Mouse (Mus musculus): ENCODE data around the gene Mapk3.

Gene Mapk3

DNA sequence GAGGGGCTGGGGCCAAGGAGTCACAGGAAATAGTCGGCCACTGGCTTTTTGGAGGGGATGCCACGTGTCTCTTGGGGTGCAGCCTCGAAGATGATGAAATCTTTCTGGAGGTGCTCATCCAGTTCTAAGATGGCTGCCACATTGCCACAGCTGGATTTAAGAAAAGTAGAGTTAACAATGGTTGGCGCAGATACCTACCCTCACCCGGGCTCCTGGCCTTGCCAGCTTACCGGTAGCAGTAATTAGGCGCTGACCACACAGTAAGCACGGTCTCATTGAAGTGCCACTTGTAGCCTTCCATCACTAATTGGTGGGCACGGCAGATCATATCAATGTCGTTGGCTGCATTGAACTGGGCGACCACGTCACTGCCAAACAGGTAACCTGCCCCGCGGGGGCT is 26.7 kb downstream of the Mapk3 start:
- no peak for DNase-seq

DNA sequence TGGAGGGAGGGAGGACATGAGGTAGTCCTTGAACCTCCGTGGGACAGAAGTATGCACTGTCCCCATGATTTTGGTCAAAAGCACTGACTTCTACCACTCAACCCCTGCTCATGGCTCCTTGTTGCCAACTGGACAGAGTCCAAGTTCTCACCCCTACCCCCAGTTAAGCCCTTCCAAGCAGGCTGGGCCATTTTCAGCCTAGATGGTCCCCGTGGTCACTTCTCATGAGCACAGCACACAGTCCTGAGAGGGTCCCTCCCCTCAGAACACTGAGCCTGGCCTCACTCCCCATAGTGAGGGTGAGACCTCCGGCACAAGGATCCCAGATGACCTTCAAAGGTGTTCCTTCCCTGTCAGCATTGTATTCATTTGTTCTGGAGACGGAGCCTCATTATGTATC is 29.7 kb downstream of the Mapk3 start:
- DNase-seq, result no peak

DNA sequence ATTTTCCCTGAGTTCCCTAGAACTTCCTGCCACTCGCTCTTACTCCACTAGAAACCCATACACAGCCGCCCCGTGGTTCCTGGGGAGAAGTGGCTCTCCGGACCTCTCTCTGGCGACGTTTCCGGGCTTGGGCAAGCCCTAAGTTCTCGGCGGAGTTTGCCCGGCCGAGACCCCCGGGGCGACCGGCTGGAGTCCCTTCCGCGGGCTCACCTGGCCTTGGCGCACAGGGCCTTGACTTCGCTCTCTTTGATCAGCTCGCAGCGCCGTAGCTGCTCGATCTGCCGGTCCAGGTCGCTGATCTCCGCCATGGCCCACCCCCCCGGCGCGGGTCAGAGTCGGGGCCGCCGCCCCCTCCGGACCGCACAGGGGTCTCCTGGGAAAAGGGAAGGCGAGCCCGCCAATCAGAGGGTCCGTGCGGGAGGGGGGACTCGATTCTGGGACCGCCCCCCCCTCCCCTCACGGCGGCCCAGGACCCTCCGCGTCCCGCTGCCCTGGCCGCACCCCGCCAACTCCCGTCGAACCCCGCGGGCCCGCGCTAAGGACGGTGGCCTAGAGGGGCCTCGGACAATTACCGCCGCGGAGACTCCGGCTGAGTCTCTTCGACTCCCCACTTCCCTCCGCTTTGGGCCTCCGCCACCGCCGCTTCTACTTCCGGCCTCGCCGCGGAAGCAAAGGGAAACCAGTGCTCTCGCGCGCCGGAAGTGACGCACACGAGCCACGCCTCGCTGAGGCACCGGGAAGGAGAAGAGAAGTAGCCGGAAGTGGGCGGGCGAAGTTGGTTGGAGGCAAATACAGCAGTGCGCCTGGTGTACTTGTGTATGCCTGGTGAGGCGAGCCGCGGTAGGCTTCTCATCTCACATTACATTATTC is 32.7 kb downstream of the Mapk3 start, which contains the start of gene Ppp4c:
TSS of gene Ppp4c (minus strand) at position 646 of the 870 bp plus-strand sequence.
- peak; percentile 96 to 98 for DNase-seq

DNA sequence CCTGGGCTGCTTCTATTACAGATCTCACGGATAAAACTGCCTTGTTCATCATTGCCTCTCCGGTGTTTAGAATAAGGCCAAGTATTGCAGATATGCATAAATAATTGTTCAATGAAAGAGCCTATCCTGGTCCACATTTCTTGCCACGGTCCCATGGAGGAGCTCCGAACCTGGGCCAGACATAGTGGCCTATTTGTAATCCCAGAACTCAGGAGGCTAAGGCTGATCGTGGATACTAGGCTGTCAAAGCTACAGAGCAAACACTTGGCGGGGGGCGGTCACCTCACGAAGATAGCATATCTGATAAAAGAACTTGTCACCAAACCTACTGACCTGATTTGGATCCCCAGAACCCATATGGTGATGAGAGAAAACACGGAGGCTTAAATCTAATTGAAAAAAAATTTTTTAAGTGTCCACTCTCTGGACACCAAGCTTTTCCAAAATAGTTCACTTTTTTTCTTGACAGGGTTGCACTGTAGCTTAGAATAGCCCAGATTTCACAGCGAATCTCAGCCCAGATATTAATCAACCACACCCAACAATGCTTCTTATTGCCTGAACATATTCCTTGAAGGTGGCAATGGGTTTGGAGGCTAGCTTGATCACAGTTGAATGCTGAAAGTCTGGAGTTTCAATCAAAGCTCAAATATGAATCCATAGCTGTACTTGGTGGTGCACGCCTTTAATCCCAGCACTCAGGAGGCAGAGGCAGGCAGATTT is 33.5 kb downstream of the Mapk3 start:
- no peak for DNase-seq

DNA sequence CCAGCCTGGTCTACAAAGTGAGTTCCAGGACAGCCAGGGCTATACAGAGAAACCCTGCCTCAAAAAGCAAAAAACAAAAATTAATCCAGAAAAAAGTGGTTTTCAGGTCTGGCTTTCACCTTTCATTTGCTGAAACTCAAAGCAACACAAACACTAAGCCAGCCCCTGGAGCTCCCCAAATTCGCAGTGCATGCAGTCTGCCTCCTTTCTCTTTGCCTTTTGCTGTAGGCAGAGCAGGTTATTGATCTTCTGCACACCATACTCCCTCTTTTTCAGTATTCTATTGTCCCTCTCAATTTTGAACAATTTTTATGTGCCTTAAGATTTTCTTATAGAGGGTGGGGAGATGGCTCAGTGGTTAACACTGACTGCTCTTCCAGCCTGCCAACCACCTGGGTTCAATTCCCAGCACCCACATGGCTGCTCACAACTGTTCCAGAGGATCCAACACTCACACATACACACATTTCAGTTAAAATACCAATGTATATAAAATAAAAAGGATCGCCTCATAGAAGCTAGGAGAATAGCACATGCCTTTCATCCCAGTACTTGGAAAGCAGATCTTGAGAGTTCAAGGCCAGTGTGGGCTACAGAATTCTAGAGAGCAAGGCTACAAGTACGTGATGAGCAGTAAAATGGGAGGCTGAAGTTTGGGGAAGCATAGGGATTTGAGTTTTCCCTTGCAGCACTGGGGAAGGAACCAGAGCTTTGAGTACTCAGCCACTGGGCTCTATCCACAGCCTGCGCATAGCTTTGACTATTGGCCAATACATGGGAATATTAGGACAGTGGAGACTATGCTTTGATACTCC is 34.3 kb downstream of the Mapk3 start:
- DNase-seq, result no peak

DNA sequence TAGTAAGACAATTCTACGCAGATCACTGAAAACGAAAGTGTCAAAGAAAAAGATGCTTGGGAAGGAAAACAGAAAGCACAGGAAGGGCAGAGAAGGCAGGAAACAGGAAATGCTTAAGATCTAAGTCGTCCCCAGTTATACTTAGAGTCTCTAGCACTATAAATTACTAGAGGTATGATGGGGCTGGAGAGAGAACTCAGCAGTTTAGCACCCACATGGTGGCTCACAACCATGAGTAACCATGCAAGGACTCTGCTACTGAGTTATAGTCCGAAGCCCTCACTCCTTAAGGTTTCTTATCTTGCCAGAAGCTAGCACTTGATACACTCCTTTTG is 34.8 kb downstream of the Mapk3 start:
- no peak for DNase-seq

DNA sequence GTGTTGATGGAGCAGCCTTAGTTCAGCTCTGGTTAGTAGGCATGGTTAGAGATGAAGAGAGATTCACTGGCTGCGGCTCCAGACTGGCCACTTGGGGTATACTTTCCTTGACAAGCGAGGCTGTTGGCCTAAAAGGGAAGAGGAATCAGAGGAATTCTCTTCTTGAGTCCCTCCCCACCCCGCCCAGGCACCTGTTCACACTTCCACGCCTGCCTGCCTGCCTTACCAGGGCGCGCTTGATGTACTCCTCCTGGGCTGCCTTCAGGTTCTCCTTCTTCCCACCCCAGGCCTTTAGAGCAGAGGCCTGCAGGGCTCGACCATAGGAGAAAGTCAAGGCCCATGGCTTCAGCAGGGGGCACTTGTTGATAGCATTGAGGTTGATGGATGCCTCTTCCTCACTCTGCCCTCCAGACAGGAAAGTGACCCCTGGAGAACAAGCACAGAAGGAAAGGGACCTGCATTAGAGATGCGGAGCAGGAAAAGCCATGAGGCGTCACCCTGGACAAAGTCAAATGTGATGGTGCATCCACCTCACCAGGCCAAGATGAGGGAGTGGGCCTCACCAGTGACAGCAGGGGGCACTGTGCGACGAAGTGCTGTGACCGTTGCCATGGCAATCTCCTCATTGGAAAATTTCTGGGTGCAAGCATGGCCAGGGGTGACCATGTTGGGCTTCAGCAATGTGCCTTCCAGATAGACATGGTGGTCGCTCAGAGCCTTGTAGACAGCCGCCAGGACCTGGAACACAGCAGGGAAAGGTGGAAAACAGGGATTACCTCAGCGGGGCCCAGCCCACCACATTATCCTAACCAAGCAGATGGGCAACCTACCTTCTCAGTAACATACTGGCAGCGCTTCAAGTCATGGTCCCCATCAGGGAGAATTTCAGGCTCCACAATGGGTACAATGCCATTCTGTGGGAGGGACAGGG is 36.3 kb downstream of the Mapk3 start:
- no peak for DNase-seq

DNA sequence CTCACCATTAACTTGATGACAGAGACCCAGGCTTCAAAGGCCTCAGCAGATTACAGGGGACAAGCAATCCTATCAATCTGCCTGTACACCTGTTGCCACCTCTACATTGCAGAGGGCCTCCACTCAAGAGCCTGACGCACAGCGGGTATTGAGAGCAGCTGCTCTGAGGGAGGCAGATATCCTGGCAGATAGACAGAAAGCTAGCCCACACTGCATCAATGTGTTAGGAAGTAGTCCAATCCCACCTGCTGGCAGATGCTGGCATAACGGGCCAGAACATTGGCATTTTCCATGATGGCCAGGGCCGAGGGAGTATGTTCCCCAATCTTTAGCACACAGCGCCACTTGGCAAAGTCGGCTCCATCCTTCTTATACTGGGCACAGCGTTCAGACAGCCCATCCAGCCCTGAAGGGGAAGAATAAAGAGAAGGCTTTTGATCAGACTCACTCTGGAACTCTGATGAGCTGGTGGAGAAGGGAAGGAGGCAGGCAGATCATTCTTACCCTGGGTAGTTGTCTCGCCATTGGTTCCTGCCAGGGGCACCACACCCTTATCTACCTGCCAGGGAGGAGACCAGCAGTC is 37.0 kb downstream of the Mapk3 start:
- peak in 1 of 2 experiments; percentile 51 for DNase-seq

DNA sequence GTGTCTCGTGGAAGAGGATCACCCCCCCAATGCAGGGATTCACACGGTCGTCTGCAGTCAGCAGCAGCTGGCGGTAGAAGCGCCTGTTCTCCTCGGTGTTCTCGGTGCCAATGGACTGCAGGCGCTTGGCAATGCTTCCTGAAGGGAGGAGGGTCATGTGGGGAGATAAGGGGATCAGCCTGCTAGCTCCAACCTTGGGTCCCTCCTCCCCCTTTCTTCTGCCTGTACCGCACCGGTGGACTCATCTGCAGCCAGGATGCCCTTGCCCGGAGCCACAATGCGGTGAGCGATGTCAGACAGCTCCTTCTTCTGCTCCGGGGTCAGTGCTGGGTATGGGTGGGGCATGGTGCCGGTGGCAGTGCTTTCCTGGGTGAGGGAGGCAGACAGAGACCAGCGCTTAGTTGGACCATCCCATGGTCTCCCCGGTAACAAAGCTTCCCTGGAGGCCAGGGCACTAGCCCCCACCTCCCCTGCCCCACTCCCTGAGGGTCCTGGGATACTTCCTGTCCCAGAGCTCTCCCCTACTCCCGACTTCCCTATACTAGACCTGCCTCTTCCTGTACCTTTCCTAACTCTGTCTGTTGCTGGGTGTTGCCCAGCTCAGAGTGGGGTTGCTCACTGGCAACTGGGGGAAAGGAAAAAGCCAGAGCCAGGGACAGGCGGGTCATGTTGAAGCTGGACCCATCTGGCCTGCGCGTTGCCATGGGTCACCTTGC is 38.2 kb downstream of the Mapk3 start, which contains the start of gene Fam57b:
TSS of gene Fam57b (plus strand) at position 258 of the 716 bp plus-strand sequence.
- no peak for DNase-seq

DNA sequence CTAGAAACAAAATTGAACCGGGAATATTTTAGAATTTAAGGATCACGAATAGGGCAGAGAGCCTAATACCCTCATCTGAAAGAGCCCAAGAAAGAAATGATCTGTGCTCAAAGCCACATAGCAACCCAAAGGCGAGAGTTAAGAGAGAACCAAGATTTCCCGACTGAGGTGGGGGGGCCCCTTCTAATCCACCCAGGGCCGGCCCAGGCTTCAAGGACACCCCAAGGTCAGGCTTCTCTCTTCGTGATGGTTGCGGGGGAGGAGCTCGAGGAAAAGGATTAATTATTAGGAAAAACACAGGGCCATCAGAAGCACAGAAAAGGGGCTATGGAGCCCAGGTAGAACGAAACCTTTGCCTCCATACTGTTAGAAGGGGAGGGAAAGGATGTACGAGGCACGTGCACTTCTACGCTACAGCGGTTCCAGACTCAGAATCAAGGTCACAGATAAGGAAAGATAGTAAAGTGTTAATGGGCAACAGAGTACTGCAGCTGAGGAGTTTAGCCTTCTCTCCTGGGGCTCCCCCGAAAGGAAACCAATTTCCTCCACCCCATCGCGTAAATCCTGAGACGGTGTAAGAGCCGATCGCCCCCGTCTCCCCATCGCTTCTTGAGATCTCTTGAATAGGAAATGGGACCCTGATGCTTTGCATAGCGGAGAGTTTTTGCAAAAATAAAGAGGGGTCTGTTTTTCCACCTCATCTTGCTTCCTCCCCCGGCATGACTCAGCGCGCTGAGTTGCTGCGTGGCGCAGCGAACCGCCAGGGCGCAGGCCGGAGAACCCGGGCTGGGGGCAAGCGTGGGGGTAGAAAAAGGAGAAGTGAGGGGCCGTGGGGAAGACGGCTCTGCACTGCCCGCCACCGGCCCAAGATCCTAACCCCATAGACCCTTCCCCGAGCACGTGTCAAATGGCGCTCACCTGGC is 39.0 kb downstream of the Mapk3 start:
- DNase-seq, result no peak

DNA sequence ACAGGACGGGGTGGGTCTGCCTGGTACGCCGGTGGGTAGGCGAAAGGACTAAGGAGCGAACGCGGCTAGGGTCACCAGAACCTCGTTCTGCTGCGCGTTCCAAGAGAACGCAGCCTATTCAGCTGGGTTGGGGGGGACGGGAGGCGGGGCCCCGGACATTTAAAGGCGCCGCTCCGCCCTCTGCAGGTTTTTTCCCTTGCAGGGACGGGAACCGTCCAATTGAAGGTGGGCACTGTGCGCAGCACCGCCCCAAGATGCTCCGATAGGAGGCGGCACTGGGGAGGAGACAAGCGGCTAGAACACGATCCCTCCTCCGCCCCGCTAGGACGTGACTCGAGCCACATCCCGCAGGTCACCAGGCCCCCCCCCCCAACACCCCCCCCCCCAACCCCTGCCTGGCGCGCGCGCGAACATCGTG is 39.7 kb downstream of the Mapk3 start:
- peak; percentile 97 for DNase-seq

DNA sequence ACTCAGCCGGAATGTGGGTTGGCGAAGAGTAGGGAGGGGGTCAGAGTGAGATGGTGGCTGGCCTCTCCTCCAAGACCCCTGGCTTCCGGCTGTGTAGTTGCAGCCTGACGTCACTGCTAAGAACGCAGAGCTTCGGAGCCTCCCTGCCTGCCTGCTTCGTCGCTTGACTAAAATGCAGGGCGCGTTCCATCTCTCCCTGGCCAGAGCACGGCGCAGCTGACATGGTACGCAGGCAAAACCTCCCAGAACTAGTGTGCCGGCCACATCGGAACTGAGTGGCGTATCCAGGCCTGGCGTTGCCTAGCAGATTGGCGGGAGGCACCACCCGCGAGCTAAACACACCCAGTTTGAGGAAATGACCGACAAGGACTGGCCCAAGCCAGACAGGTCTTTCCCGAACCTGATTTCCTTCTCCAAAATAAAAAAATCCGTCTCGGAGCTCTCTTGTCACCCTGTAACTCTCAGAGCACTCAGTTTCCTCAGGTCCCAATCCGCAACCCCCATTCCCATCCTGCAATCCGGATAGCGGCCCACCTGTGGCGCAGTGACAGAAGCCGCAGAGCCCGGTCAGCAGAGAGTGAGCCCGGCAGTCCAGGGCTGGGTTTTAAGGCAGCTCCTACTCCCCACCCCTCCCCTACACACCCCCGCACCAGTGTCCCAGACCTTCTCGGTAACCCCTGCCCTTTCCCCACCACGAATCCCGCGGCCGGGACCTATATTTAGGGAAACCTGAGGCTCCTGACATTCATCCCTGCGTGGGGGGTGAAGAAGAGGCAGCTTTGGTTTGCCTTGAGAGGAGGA is 40.3 kb downstream of the Mapk3 start:
- DNase-seq, result no peak

DNA sequence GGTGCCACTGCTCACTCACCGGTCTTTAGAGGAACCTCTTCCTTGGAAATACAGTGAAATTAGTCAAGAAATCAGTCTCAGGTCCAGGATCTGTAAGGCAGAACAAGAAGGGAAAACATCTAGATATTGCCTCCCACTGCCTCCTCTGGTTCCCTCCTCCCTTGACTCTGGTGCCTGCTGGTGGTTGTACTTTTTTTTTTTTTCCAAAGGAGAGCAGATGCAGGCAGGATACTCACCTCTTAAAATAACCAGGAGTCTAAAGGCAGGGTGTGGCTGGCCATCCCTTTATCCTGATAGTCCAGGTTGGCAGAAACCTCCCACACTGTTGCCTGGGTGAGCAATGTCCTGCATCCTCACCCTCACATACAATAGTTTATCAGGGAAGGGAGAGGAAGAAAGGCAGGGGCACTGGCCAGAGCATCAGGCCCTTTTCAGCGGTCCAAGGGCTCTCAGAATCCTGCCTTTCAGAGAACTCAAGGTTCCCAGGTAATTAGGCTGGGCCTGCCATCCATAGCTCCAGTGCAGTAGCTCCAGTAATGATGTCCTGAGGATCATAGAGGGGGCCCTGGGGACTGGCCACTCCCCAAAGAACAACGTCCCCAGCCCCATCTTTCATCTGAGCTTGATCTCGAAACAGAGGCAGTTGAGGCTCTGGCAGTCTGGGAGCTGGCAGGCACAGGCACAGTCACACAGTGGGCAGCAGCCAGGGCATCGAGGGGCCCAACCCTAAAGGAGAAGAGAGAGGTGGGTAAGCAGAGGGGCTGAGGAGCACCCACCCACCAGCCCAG is 41.1 kb downstream of the Mapk3 start:
- DNase-seq, result no peak

DNA sequence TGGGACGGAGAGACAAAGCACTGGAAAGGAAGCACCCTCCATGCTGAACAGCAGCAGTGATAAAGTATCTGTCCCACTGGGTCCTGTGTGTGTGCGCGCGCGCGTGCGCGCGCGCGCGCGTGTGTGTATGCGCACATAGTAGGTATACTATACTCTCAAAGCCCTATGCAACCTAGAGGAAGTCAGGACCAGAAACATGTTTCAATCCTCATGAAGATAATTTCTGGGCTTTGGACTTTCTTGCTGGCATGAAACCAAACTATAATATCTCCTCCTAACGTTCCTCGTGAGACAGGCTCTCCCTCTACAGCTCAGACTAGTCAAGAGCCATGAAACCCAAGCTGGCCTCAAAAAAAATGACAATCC is 41.6 kb downstream of the Mapk3 start:
- no peak for DNase-seq

DNA sequence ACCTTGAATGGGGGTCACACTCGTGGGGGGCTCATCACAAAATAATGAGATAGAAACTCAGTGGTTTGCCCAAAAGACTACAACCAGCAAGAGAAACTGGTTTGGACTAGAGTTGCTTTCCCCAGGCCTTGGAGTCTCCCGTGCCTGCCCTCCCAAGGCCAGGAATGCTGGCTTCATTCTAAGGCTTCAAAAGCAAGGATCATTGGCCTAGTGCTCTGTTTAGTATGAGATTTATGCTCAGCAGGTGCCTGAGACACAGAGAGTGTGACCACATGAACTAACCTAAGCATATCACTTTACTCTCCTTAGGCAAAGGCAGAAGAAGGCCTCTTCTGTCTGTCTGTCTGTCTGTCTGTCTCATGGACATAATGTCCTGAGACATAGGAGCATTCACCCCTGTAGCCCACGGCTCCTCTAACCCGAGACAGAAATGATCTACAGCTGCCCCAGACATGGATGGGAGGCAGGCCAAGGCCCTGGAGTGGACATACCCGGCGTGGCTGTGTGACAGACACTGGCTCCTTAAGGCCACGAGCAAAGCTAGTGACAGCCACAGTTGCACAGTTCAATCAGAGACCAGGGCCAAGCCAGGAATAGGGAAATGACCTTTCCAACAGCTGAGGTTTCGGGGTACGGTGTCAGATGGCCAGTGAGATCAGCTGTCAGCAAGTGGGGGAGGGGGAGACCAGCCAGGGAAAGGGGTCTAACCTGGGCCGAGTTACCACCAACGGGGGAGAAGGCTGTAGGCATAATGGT is 42.9 kb downstream of the Mapk3 start:
- no peak for DNase-seq

DNA sequence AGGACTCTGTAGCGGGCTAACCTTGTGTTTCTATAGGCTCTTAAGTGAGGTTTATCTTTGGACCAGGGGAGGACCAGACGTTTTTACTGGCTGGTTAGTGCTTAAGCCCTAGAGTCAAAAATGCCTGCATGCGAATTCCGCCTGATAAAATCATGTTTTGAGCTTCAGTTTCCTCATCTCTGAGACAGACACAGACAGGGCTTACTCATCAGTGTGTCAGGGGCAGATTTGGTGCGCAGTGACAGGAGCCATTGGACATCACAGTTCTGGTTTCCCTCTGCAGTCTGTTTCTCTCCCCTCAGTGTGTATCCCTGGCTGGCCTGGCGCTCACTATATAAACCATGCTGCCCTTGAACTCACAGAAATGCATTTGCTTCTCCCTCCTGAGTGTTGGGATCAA is 43.8 kb downstream of the Mapk3 start:
- DNase-seq, result no peak

DNA sequence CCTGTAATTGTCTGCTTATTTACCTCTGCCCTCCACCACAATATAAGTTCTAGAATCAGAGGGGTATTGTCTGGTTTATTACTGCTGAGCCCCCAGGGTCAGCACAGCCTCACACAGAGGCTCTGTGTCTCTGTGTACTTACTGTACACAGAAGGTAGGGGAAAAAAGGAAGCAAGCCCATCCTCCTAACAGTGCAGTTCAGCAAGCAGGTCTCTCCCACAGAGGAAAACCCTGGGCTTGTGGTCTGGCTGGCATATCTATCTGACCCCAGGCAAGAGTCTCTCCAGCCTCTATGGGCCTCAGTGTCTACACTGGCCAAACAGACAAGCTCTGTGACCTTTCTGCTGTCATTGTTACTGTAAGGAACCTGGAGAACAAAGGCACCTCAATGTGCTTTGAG is 44.4 kb downstream of the Mapk3 start:
- no peak for DNase-seq

All from thymus, postnatal 36 days (tissue).